Mouse (Mus musculus): ENCODE results near the gene 2610028H24Rik.
A peak's percentile ranks its signal among the peaks of the same experiment; 100 is the strongest.

2610028H24Rik gene

GRCm38 (mm10) chr10:76448851-76449250 is at the start of gene 2610028H24Rik:
Gene 2610028H24Rik, plus strand, starts transcription at chr10:76449081.
- DNase-seq (ENCODE audit: low read depth, low spot score) = no peak

GRCm38 (mm10) chr10:76408520-76408919 is 40.4 kb upstream of the 2610028H24Rik start:
- no peak for DNase-seq (ENCODE audit: low read depth, low spot score)

GRCm38 (mm10) chr10:76416811-76417210 is 32.1 kb upstream of the 2610028H24Rik start:
- DNase-seq (ENCODE audit: low read depth, low spot score) = no peak

GRCm38 (mm10) chr10:76425674-76426073 is 23.2 kb upstream of the 2610028H24Rik start:
- no peak for DNase-seq (ENCODE audit: low read depth, low spot score)

GRCm38 (mm10) chr10:76433925-76434324 is 15.0 kb upstream of the 2610028H24Rik start:
- no peak for DNase-seq (ENCODE audit: low read depth, low spot score)

GRCm38 (mm10) chr10:76439107-76439890 is 9.6 kb upstream of the 2610028H24Rik start:
- no peak for DNase-seq (ENCODE audit: low read depth, low spot score)

GRCm38 (mm10) chr10:76440281-76440680 is 8.6 kb upstream of the 2610028H24Rik start, which contains the start of gene AC141477.1:
Gene AC141477.1, minus strand, starts transcription at chr10:76440444.
- DNase-seq (ENCODE audit: low read depth, low spot score) = no peak

GRCm38 (mm10) chr10:76442178-76443088 is 6.4 kb upstream of the 2610028H24Rik start, which contains the start of gene Pcnt:
Gene Pcnt, minus strand, starts transcription at chr10:76442786.
- DNase-seq (ENCODE audit: low read depth, low spot score) = peak; percentile 96

GRCm38 (mm10) chr10:76445996-76446681 is 2.7 kb upstream of the 2610028H24Rik start:
- DNase-seq (ENCODE audit: low read depth, low spot score) = no peak

GRCm38 (mm10) chr10:76447406-76448229 is 1.3 kb upstream of the 2610028H24Rik start:
- DNase-seq (ENCODE audit: low read depth, low spot score) = no peak

- no peak for DNase-seq (ENCODE audit: low read depth, low spot score)
Observed at GRCm38 (mm10) chr10:76455289-76455688, 6.4 kb downstream of the 2610028H24Rik start.

- DNase-seq (ENCODE audit: low read depth, low spot score) = no peak
Observed at GRCm38 (mm10) chr10:76461255-76461654, 12.4 kb downstream of the 2610028H24Rik start.

- DNase-seq (ENCODE audit: low read depth, low spot score) = no peak
Observed at GRCm38 (mm10) chr10:76462312-76462711, 13.4 kb downstream of the 2610028H24Rik start.

- DNase-seq (ENCODE audit: low read depth, low spot score) = no peak
Observed at GRCm38 (mm10) chr10:76462721-76463120, 13.8 kb downstream of the 2610028H24Rik start.

GRCm38 (mm10) chr10:76468203-76469162 is 19.6 kb downstream of the 2610028H24Rik start, which contains the start of the genes Mcm3ap and Ybey:
Gene Mcm3ap, plus strand, starts transcription at chr10:76468927.
Gene Ybey, minus strand, starts transcription at chr10:76469114.
- DNase-seq (ENCODE audit: low read depth, low spot score) = peak; percentile 78

- DNase-seq (ENCODE audit: low read depth, low spot score) = no peak
Observed at GRCm38 (mm10) chr10:76473759-76474158, 24.9 kb downstream of the 2610028H24Rik start.

GRCm38 (mm10) chr10:76480851-76481250 is 32.0 kb downstream of the 2610028H24Rik start:
- no peak for DNase-seq (ENCODE audit: low read depth, low spot score)

GRCm38 (mm10) chr10:76481480-76481879 is 32.6 kb downstream of the 2610028H24Rik start:
- DNase-seq (ENCODE audit: low read depth, low spot score) = no peak

- DNase-seq (ENCODE audit: low read depth, low spot score) = no peak
Observed at GRCm38 (mm10) chr10:76486302-76486701, 37.4 kb downstream of the 2610028H24Rik start.
